Mouse (Mus musculus): ENCODE data around the gene Kansl1l. TPM values are rescaled to one million over a fixed set of nuclear protein-coding genes. Genes with fewer than 3 reads are reported as not detected.

The Kansl1l gene
- polyA plus RNA-seq, 1 experiment from 2014 or later: 23.3 TPM

- ATAC-seq (ENCODE audit: low FRiP score): no peak
- Histone ChIP-seq H3K9ac (no peak overlapping the region), H3K27me3 (no peaks in the 10 kb centered on the region), H3K4me2 (replicated peaks) (no peak overlapping the region), H3K36me3 (no peaks in the 10 kb centered on the region), H3K4me3 (no peak overlapping the region), H3K27ac (no peak overlapping the region), H3K9me3 (replicated peaks) (no peaks in the 10 kb centered on the region), H3K4me1 (no peaks in the 10 kb centered on the region)
- 83% methylated on average over 5 of the region's 5 CpGs for WGBS
These were observed 134.4 kb downstream of the Kansl1l start for GRCm38 (mm10) chr1:66682974-66683373.

- Histone ChIP-seq H3K36me3 (no peaks in the 10 kb centered on the region), H3K27me3 (no peaks in the 10 kb centered on the region), H3K4me1 (no peaks in the 10 kb centered on the region), H3K27ac (no peak overlapping the region), H3K9me3 (replicated peaks) (no peaks in the 10 kb centered on the region), H3K9ac (no peak overlapping the region), H3K4me3 (no peak overlapping the region), H3K4me2 (replicated peaks) (no peak overlapping the region)
- WGBS: 48% methylated on average over 2 of the region's 2 CpGs
- ATAC-seq (ENCODE audit: low FRiP score): no peak
These were observed 138.7 kb downstream of the Kansl1l start for GRCm38 (mm10) chr1:66678662-66679061.

GRCm38 (mm10) chr1:66677928-66678327 is 139.4 kb downstream of the Kansl1l start:
- 74% methylated on average over 14 of the region's 14 CpGs for WGBS
- Histone ChIP-seq H3K4me2 (replicated peaks) (no peak overlapping the region), H3K27me3 (no peaks in the 10 kb centered on the region), H3K4me1 (no peaks in the 10 kb centered on the region), H3K27ac (no peak overlapping the region), H3K9me3 (replicated peaks) (no peaks in the 10 kb centered on the region), H3K9ac (no peak overlapping the region), H3K4me3 (no peak overlapping the region), H3K36me3 (no peaks in the 10 kb centered on the region)
- no peak for ATAC-seq (ENCODE audit: low FRiP score)

GRCm38 (mm10) chr1:66672812-66673211 is 144.6 kb downstream of the Kansl1l start:
- Histone ChIP-seq H3K9me3 (replicated peaks) (no peaks in the 10 kb centered on the region), H3K27ac (no peak overlapping the region), H3K4me1 (no peaks in the 10 kb centered on the region), H3K36me3 (no peaks in the 10 kb centered on the region), H3K4me2 (replicated peaks) (no peak overlapping the region), H3K9ac (no peak overlapping the region), H3K27me3 (no peaks in the 10 kb centered on the region), H3K4me3 (no peak overlapping the region)
- 92% methylated on average over 7 of the region's 7 CpGs for WGBS
- ATAC-seq (ENCODE audit: low FRiP score): no peak

GRCm38 (mm10) chr1:66671475-66671874 is 145.9 kb downstream of the Kansl1l start:
- no peak for ATAC-seq (ENCODE audit: low FRiP score)

More at GRCm38 (mm10) chr1:66671475-66671874, 145.9 kb downstream of the Kansl1l start:
- H3K27me3 ChIP-seq: no peaks in the 10 kb centered on the region
- 61% methylated on average over 7 of the region's 7 CpGs for WGBS
- no peaks in the 10 kb centered on the region for H3K36me3 ChIP-seq
- H3K27ac ChIP-seq: no peak overlapping the region
- no peak overlapping the region for H3K9ac ChIP-seq
- H3K9me3 ChIP-seq (replicated peaks): no peaks in the 10 kb centered on the region
- no peak overlapping the region for H3K4me3 ChIP-seq
- H3K4me1 ChIP-seq: no peaks in the 10 kb centered on the region
- H3K4me2 ChIP-seq (replicated peaks): no peak overlapping the region

Other genes with a start within 250 kb of the Kansl1l start
- 48.4 and 51.4 TPM in 2 replicates for gene Rpe, start 116.7 kb downstream of the Kansl1l start, polyA plus RNA-seq (2016; fragmentation: Nextera tagmentation; extraction: Ambion mirVana)
- 61.0 and 67.3 TPM in 2 replicates for gene Acadl, start 45.7 kb upstream of the Kansl1l start, polyA plus RNA-seq (2016; fragmentation: Nextera tagmentation; extraction: Ambion mirVana)
- gene Myl1, start 127.8 kb upstream of the Kansl1l start, polyA plus RNA-seq (2016; fragmentation: Nextera tagmentation; extraction: Ambion mirVana): 10.8 and 52.8 TPM in 2 replicates
- gene Lancl1, start 221.3 kb upstream of the Kansl1l start, polyA plus RNA-seq (2016; fragmentation: Nextera tagmentation; extraction: Ambion mirVana): 105 and 114 TPM in 2 replicates

Measured in hindbrain, embryonic 12.5 days (tissue).